Mouse (Mus musculus) hindbrain, embryonic 12.5 days (tissue): ENCODE measurements around the gene Rap1b. TPM values are rescaled to one million over a fixed set of nuclear protein-coding genes. Genes with fewer than 3 reads are reported as not detected.

Experiments
- ATAC-seq: fragments of 200-750 bp; cut with Nextera tagmentation; 2 replicates; pipeline ENCODE4 v1.8.0; 2017; ENCODE audit warnings: moderate TSS enrichment; ENCODE audit not compliant: low FRiP score
- H3K27ac ChIP-seq: fragments of 300-500 bp; sonication (generic); 2 replicates; pipeline ENCODE4 v1.5.1; 2016; ENCODE audit warnings: mild to moderate bottlenecking
- H3K27me3 ChIP-seq: fragments of 300-500 bp; sonication (generic); 2 replicates; pipeline ENCODE4 v1.6.1; 2016; ENCODE audit warnings: mild to moderate bottlenecking
- H3K36me3 ChIP-seq: fragments of 300-500 bp; sonication (generic); 2 replicates; pipeline ENCODE4 v1.6.1; 2016; ENCODE audit warnings: mild to moderate bottlenecking
- H3K4me1 ChIP-seq: fragments of 300-500 bp; sonication (generic); 2 replicates; pipeline ENCODE4 v1.6.1; 2016
- H3K4me2 ChIP-seq: fragments of 300-500 bp; sonication (generic); replicated peaks from 2 replicates; pipeline ENCODE4 v1.6.1; 2016; ENCODE audit warnings: mild to moderate bottlenecking
- H3K4me3 ChIP-seq: fragments of 300-500 bp; sonication (generic); 2 replicates; pipeline ENCODE4 v1.5.1; 2016; ENCODE audit warnings: mild to moderate bottlenecking
- H3K9ac ChIP-seq: fragments of 300-500 bp; sonication (generic); 2 replicates; pipeline ENCODE4 v1.6.1; 2016; ENCODE audit warnings: mild to moderate bottlenecking, moderate library complexity
- H3K9me3 ChIP-seq: fragments of 300-500 bp; sonication (generic); replicated peaks from 2 replicates; pipeline ENCODE4 v1.6.1; 2016; ENCODE audit warnings: mild to moderate bottlenecking
- WGBS: fragments of 180-500 bp; shearing (Covaris S2); methylation state at CpG from one replicate; pipeline ENCODE4 v1.1.7; 2016; 5-methylcytosine and 5-hydroxymethylcytosine counted together
- polyA plus RNA-seq: library from polyadenylated mRNA; unstranded; fragments of >200 nt; fragmentation: Nextera tagmentation; extraction: Ambion mirVana; gene quantifications from 2 replicates; pipeline ENCODE4 v1.2.1, GENCODE M21; 2016

Gene Rap1b
- polyA plus RNA-seq, 1 experiment from 2014 or later = 148 TPM

DNA sequence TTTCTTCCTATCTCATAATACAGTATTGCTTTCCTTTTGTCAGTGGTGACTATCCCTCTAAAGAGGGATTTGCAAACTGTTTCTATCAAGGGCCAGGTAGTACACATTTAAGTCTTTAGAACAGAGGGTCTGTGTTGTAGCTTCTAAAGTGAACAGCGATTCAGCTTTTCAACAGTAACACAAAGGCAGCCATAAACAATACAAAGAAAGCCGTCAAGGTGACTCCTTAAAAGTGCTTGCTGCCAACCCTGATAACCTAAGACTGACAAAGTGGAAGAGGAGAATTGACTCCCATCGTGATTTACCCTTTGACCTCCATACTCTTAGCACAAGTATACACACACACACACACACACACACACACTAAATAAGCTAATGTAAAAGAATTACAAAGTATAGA lies 3.1 kb upstream of the Rap1b start:
- H3K27ac ChIP-seq = no peak overlapping the region
- no peak overlapping the region for H3K9ac ChIP-seq
- no peak overlapping the region for H3K4me3 ChIP-seq
- peaks cover 15% of the 10 kb centered on the region for H3K4me1 ChIP-seq
- no peak for ATAC-seq
- no peaks in the 10 kb centered on the region for H3K9me3 ChIP-seq
- WGBS = 34% methylated on average over 3 of the region's 3 CpGs
- no peaks in the 10 kb centered on the region for H3K27me3 ChIP-seq
- H3K36me3 ChIP-seq = no peaks in the 10 kb centered on the region
- H3K4me2 ChIP-seq = no peak overlapping the region

- peak overlapping the region; percentile 99 for H3K27ac ChIP-seq
- ATAC-seq = no peak
- H3K36me3 ChIP-seq = no peaks in the 10 kb centered on the region
- H3K9ac ChIP-seq = peak overlapping the region; percentile 96; the same call in 1 of the 2 replicates
- 53% methylated on average over 9 of the region's 9 CpGs for WGBS
- no peaks in the 10 kb centered on the region for H3K27me3 ChIP-seq
- peak overlapping the region; percentile 64 for H3K4me2 ChIP-seq
- no peaks in the 10 kb centered on the region for H3K9me3 ChIP-seq
- H3K4me3 ChIP-seq = peak overlapping the region; percentile 93; the same call in 1 of the 2 replicates
- peaks cover 21% of the 10 kb centered on the region for H3K4me1 ChIP-seq
These were observed 961 bp upstream of the Rap1b start for GRCm38 (mm10) chr10:117846796-117847195.

DNA sequence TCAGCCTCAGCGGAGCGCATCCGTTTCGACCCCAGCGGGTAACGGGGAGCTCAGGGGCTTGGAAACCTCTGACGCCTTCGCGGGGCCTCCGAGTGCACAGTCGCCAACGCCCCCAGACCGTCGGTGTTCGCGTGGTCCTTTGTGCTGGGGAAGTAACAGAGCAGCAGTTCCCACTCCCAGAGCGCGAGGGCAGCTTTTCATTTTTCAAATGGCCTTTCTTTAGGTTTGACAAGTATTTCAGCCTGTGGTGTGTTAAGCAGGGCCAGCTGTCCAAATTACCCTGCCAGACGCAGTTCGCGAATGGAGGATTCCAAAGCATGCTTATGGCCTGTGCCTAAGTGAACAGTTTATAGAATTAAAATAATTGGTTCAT lies 411 bp upstream of the Rap1b start:
- Histone ChIP-seq H3K36me3 (no peaks in the 10 kb centered on the region), H3K9ac (peak overlapping the region; percentile 96), H3K4me3 (peak overlapping the region; percentile 93), H3K4me2 (peak overlapping the region; percentile 64), H3K9me3 (no peaks in the 10 kb centered on the region), H3K27me3 (no peaks in the 10 kb centered on the region), H3K27ac (peak overlapping the region; percentile 99), H3K4me1 (peaks cover 21% of the 10 kb centered on the region)
- ATAC-seq = peak; percentile 93
- WGBS = under 1% methylated on average over 21 of the region's 21 CpGs

DNA sequence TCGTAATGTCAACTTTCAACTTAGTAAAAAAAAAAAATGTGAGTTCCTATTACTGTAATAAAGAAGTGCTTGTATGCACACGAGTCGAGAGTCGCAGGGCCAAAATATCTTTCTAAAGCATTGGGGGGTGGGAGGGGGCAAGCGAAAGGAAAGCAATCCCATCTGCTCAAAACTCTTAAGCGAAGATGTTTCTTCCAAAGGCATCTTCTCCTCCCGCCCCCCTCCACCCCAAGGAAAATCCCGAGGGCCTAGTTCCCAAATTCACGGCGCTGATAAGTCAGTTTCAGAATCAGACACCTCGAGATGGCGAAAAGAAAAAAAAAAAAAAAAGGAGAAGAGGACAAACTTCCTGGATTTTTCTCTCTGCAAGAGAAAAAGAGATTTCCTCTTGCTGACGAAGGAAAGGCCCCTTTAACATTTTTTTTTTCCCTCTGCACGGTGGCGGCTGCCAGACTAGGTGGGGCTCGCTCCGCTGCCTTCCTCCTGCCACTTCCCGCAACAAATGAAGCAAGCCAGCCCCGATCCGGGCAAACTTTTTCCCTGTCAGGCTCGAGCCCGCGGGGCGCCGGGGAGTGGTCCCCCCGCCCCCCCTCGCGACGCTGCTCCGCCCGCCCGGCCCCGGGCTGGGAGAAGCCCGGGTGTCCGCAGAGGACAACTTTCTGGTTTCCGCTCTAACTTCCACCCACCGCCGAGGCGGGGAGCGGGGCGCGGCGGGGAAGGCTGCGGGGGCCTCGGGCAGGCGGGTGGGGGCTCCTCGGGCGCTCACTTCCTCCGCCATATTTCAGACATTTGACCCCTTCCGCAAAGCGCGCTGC lies 846 bp downstream of the Rap1b start:
- ATAC-seq = peak; percentile 47

DNA sequence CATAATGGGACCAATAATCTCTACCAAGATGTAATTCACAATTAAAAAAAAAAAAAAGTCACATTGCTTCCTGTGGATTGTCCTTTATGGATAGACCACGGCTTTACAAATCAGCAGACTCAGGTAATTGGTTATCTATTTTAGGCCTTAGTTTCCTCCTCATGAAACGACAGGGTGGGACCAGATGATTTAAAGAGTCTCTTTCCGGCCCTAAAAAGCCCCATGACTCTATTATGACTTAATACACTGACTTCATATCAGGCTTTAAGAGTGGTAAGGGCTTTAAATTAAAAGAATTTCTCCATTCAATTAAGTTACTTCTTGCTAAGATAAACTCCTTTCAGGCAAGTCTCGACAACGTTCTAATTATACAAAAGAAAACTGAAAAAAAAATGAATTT lies 1.6 kb downstream of the Rap1b start:
- Histone ChIP-seq H3K36me3 (no peaks in the 10 kb centered on the region; the same call in 1 of the 2 replicates), H3K9ac (peak overlapping the region; percentile 96; the same call in 1 of the 2 replicates), H3K27me3 (no peaks in the 10 kb centered on the region), H3K4me3 (peak overlapping the region; percentile 93), H3K27ac (no peak overlapping the region), H3K4me2 (peak overlapping the region; percentile 64), H3K9me3 (no peaks in the 10 kb centered on the region), H3K4me1 (peaks cover 21% of the 10 kb centered on the region)
- WGBS = 50% methylated on average over 5 of the region's 5 CpGs
- no peak for ATAC-seq

More for the DNA sequence above, 846 bp downstream of the Rap1b start:
- no peaks in the 10 kb centered on the region for H3K27me3 ChIP-seq
- peak overlapping the region; percentile 64 for H3K4me2 ChIP-seq
- H3K9me3 ChIP-seq = no peaks in the 10 kb centered on the region
- peak overlapping the region; percentile 93 for H3K4me3 ChIP-seq
- WGBS = 2% methylated on average over 48 of the region's 52 CpGs
- H3K9ac ChIP-seq = peak overlapping the region; percentile 96
- peak overlapping the region; percentile 99 for H3K27ac ChIP-seq
- no peaks in the 10 kb centered on the region; the same call in 1 of the 2 replicates for H3K36me3 ChIP-seq
- peaks cover 21% of the 10 kb centered on the region for H3K4me1 ChIP-seq

- H3K9me3 ChIP-seq = no peaks in the 10 kb centered on the region
- ATAC-seq = no peak
- H3K4me1 ChIP-seq = peaks cover 21% of the 10 kb centered on the region
- 78% methylated on average over 5 of the region's 5 CpGs for WGBS
- H3K4me3 ChIP-seq = no peak overlapping the region
- peaks cover 3% of the 10 kb centered on the region; the same call in 1 of the 2 replicates for H3K36me3 ChIP-seq
- H3K4me2 ChIP-seq = peak overlapping the region; percentile 64
- H3K9ac ChIP-seq = no peak overlapping the region; the same call in 1 of the 2 replicates
- no peak overlapping the region for H3K27ac ChIP-seq
- H3K27me3 ChIP-seq = no peaks in the 10 kb centered on the region
These were observed 2.1 kb downstream of the Rap1b start for GRCm38 (mm10) chr10:117843690-117844089.

DNA sequence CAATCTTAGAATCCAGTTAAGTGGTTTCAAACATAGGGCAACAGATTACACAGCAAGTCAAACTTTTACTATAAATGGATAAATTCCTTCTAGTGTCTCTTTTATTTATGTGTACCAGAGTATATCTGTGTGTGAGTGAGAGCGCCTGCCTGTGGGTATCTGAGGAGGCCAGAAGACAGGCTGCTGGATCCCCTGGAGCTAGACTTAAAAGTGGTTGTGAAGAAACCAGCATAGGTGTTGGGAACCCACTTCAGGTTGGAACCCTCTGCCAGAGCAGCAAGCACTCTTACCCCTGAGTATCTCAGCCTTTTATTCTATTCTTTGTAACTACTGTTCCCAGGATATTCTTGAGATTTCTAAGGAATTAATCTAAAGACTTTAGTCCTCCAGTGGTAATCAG lies 4.1 kb downstream of the Rap1b start:
- Histone ChIP-seq H3K4me3 (no peak overlapping the region), H3K27ac (no peak overlapping the region)

DNA sequence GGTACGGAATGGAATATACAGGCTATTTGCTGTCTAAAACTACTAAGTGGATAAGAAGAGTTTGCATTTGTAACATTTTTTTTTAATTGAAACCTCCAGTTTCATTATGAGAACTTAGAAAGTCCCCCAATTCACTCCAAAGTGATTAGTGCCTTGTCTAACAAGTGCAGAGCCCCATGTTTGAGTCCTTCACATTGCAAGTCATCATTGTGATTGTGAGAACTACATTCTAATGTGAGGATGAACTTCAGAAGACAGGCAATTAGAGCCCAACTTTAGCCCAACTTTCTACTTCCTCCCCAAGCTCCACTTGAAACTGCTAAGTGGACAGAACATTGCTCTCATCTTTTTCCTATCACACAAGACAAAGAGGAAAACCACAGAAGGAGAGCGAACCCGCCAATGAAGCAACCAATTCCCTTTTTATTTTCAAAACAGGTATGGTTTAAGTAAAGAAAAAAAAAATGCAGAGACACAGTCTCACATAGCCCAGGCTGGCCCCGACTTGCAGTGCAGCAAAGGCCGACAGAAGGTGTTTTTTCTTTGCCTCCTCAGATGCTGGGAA lies 5.3 kb downstream of the Rap1b start:
- H3K4me3 ChIP-seq = no peak overlapping the region
- no peak overlapping the region for H3K9ac ChIP-seq
- WGBS = 90% methylated on average over 5 of the region's 5 CpGs

More for the DNA sequence above, 4.1 kb downstream of the Rap1b start:
- Histone ChIP-seq H3K9ac (no peak overlapping the region), H3K9me3 (no peaks in the 10 kb centered on the region), H3K4me1 (peaks cover 14% of the 10 kb centered on the region), H3K4me2 (no peak overlapping the region), H3K36me3 (peaks cover 3% of the 10 kb centered on the region; the same call in 1 of the 2 replicates), H3K27me3 (no peaks in the 10 kb centered on the region)
- WGBS = 97% methylated on average over 1 of the region's 1 CpGs
- no peak for ATAC-seq

GRCm38 (mm10) chr10:117839737-117840136 lies 6.1 kb downstream of the Rap1b start:
- no peak for ATAC-seq
- WGBS = 95% methylated on average over 3 of the region's 3 CpGs
- Histone ChIP-seq H3K4me1 (peaks cover 10% of the 10 kb centered on the region), H3K9me3 (no peaks in the 10 kb centered on the region), H3K9ac (no peak overlapping the region), H3K36me3 (peaks cover 3% of the 10 kb centered on the region; the same call in 1 of the 2 replicates), H3K27me3 (no peaks in the 10 kb centered on the region), H3K4me2 (no peak overlapping the region), H3K4me3 (no peak overlapping the region), H3K27ac (no peak overlapping the region)

More for the DNA sequence above, 5.3 kb downstream of the Rap1b start:
- Histone ChIP-seq H3K27me3 (no peaks in the 10 kb centered on the region), H3K9me3 (no peaks in the 10 kb centered on the region), H3K4me2 (no peak overlapping the region), H3K27ac (no peak overlapping the region), H3K36me3 (peaks cover 3% of the 10 kb centered on the region; the same call in 1 of the 2 replicates), H3K4me1 (peaks cover 10% of the 10 kb centered on the region)
- ATAC-seq = no peak

- WGBS = 92% methylated on average over 3 of the region's 3 CpGs
- ATAC-seq = no peak
- H3K4me2 ChIP-seq = no peak overlapping the region
- no peak overlapping the region for H3K9ac ChIP-seq
- H3K4me3 ChIP-seq = no peak overlapping the region
- H3K27ac ChIP-seq = no peak overlapping the region
- H3K9me3 ChIP-seq = no peaks in the 10 kb centered on the region
- H3K27me3 ChIP-seq = no peaks in the 10 kb centered on the region
- peaks cover 3% of the 10 kb centered on the region; the same call in 1 of the 2 replicates for H3K36me3 ChIP-seq
- H3K4me1 ChIP-seq = peaks cover 5% of the 10 kb centered on the region
These were observed 6.9 kb downstream of the Rap1b start for GRCm38 (mm10) chr10:117838924-117839323.

GRCm38 (mm10) chr10:117836354-117836753 lies 9.5 kb downstream of the Rap1b start:
- peaks cover 3% of the 10 kb centered on the region; the same call in 1 of the 2 replicates for H3K36me3 ChIP-seq
- H3K4me1 ChIP-seq = no peaks in the 10 kb centered on the region
- ATAC-seq = no peak
- H3K27ac ChIP-seq = no peak overlapping the region
- H3K9me3 ChIP-seq = no peaks in the 10 kb centered on the region
- 97% methylated on average over 2 of the region's 2 CpGs for WGBS
- no peak overlapping the region for H3K4me3 ChIP-seq
- H3K27me3 ChIP-seq = no peaks in the 10 kb centered on the region
- no peak overlapping the region for H3K9ac ChIP-seq
- H3K4me2 ChIP-seq = no peak overlapping the region

DNA sequence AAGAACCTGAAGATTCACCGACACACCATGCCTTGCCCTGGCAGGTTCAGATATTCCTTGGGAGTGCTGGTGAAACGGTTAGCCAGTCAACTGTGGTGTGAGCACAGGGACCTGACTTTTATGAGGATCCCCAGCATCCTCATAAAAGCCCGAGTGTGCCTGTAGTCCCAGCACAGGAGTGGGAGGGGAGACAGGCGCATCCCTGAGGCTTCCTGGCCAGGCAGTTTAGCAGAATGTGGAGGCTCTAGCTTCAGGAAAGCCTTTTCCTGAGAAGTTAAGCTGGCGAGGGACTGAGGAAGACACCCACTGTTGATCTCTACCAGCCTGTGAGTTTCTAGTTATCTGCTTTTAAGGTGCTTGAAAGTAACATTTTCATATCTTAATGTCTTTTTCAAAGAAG lies 10.4 kb downstream of the Rap1b start:
- Histone ChIP-seq H3K4me3 (no peak overlapping the region), H3K4me2 (no peak overlapping the region), H3K36me3 (0 out of 2 replicates have a peak, but pooled peaks cover 3% of the 10 kb centered on the region), H3K4me1 (no peaks in the 10 kb centered on the region), H3K27ac (no peak overlapping the region), H3K9me3 (no peaks in the 10 kb centered on the region), H3K9ac (no peak overlapping the region), H3K27me3 (no peaks in the 10 kb centered on the region)
- no peak for ATAC-seq
- WGBS = 71% methylated on average over 5 of the region's 5 CpGs
